Mouse (Mus musculus): Measurements from ENCODE around the gene Taf12. TPM values are rescaled to one million over a fixed set of nuclear protein-coding genes. Genes with fewer than 3 reads are reported as not detected.

Taf12 gene
- polyA plus RNA-seq, 1 experiment from 2014 or later = 58.9 TPM

Other genes starting within 250 kb of the Taf12 start
- gene Gm10300, start 199.7 kb upstream of the Taf12 start, polyA plus RNA-seq (2016; fragmentation: Nextera tagmentation; extraction: Ambion mirVana) = 0.23 TPM in 1 of 2 replicates, not detected in the other
- gene Epb41, start 199.1 kb upstream of the Taf12 start, polyA plus RNA-seq (2016; fragmentation: Nextera tagmentation; extraction: Ambion mirVana) = 118 and 132 TPM in 2 replicates
- gene Oprd1, start 129.9 kb upstream of the Taf12 start, polyA plus RNA-seq (2016; fragmentation: Nextera tagmentation; extraction: Ambion mirVana) = 0.51 and 0.69 TPM in 2 replicates
- gene Ythdf2, start 62.1 kb upstream of the Taf12 start, polyA plus RNA-seq (2016; fragmentation: Nextera tagmentation; extraction: Ambion mirVana) = 143 and 149 TPM in 2 replicates
- 44.4 and 47.1 TPM in 2 replicates for gene Gmeb1, start 12.8 kb upstream of the Taf12 start, polyA plus RNA-seq (2016; fragmentation: Nextera tagmentation; extraction: Ambion mirVana)
- gene Rab42, start 29.0 kb downstream of the Taf12 start, polyA plus RNA-seq (2016; fragmentation: Nextera tagmentation; extraction: Ambion mirVana) = 1.3 and 1.5 TPM in 2 replicates
- 84.7 and 87.5 TPM in 2 replicates for gene Trnau1ap, start 55.2 kb downstream of the Taf12 start, polyA plus RNA-seq (2016; fragmentation: Nextera tagmentation; extraction: Ambion mirVana)
- gene Rcc1, start 79.2 kb downstream of the Taf12 start, polyA plus RNA-seq (2016; fragmentation: Nextera tagmentation; extraction: Ambion mirVana) = 101 and 102 TPM in 2 replicates
- 19.7 and 25.6 TPM in 2 replicates for gene Phactr4, start 148.1 kb downstream of the Taf12 start, polyA plus RNA-seq (2016; fragmentation: Nextera tagmentation; extraction: Ambion mirVana)
- 30.4 and 35.0 TPM in 2 replicates for gene Med18, start 189.5 kb downstream of the Taf12 start, polyA plus RNA-seq (2016; fragmentation: Nextera tagmentation; extraction: Ambion mirVana)
- 11.0 and 11.3 TPM in 2 replicates for gene Sesn2, start 236.1 kb downstream of the Taf12 start, polyA plus RNA-seq (2016; fragmentation: Nextera tagmentation; extraction: Ambion mirVana)